Mouse (Mus musculus) C2C12 (cell line): ENCODE data around the gene Atp13a1.

Experiments
- MYOG ChIP-seq: IDR thresholded peaks from one replicate; pipeline ENCODE4 v1.6.1; 2011; ENCODE audit not compliant: control insufficient read depth, insufficient read length; ENCODE audit errors: extremely low read depth
- USF1 ChIP-seq: IDR thresholded peaks from one replicate; pipeline ENCODE4 v1.6.1; 2011; ENCODE audit warnings: low read depth, mild to moderate bottlenecking, control low read depth, moderate library complexity

- TF ChIP-seq USF1 (no peak), MYOG (no peak)
Observed at GRCm38 (mm10) chr8:69758316-69758715, 32.6 kb upstream of the Atp13a1 start.
